Mouse (Mus musculus) regulatory T cell (primary cell): ENCODE measurements around the gene Snx10.

Experiments
- in situ Hi-C: fragments of 300-600 bp; cut with MboI, MseI; formaldehyde crosslinking; loops from one replicate; pipeline ENCODE4 v1.15.1; 2025; ENCODE audit warnings: high pct_unique_total_duplicates

The Snx10 gene

GRCm38 (mm10) chr6:51585980-51586379, 62.3 kb downstream of the Snx10 start:
- in situ Hi-C loops, result loop anchor here (5.0 kb wide), 1 partner anchor 631 kb away; no protein-coding TSS in a partner anchor

GRCm38 (mm10) chr6:51587266-51587665, 63.6 kb downstream of the Snx10 start:
- in situ Hi-C loops, result loop anchor here (5.0 kb wide), 1 partner anchor 630 kb away; no protein-coding TSS in a partner anchor

- in situ Hi-C loops, result no loop called here
These were observed 67.6 kb downstream of the Snx10 start for GRCm38 (mm10) chr6:51591264-51591663.

- in situ Hi-C loops, result no loop called here
These were observed 68.1 kb downstream of the Snx10 start for GRCm38 (mm10) chr6:51591844-51592243.

- in situ Hi-C loops, result no loop called here
These were observed 68.8 kb downstream of the Snx10 start for GRCm38 (mm10) chr6:51592356-51593115.

- in situ Hi-C loops, result no loop called here
These were observed 69.8 kb downstream of the Snx10 start for GRCm38 (mm10) chr6:51593446-51594035.

GRCm38 (mm10) chr6:51594516-51594915, 70.8 kb downstream of the Snx10 start:
- in situ Hi-C loops, result no loop called here

GRCm38 (mm10) chr6:51598058-51598457, 74.4 kb downstream of the Snx10 start:
- in situ Hi-C loops, result loop anchor here (5.0 kb wide), 1 partner anchor 264 kb away; no protein-coding TSS in a partner anchor

- in situ Hi-C loops, result no loop called here
These were observed 76.7 kb downstream of the Snx10 start for GRCm38 (mm10) chr6:51600412-51600811.

- in situ Hi-C loops, result no loop called here
These were observed 78.6 kb downstream of the Snx10 start for GRCm38 (mm10) chr6:51602341-51602740.

GRCm38 (mm10) chr6:51603691-51604090, 80.0 kb downstream of the Snx10 start:
- in situ Hi-C loops, result no loop called here

- in situ Hi-C loops, result no loop called here
These were observed 82.5 kb downstream of the Snx10 start for GRCm38 (mm10) chr6:51606245-51606644.

- in situ Hi-C loops, result no loop called here
These were observed 83.1 kb downstream of the Snx10 start for GRCm38 (mm10) chr6:51606803-51607202.

- in situ Hi-C loops, result no loop called here
These were observed 87.9 kb downstream of the Snx10 start for GRCm38 (mm10) chr6:51611621-51612020.

- in situ Hi-C loops, result no loop called here
These were observed 88.8 kb downstream of the Snx10 start for GRCm38 (mm10) chr6:51612371-51613051.

GRCm38 (mm10) chr6:51613661-51614060, 90.0 kb downstream of the Snx10 start:
- in situ Hi-C loops, result no loop called here

GRCm38 (mm10) chr6:51626843-51627242, 103.1 kb downstream of the Snx10 start:
- in situ Hi-C loops, result no loop called here

- in situ Hi-C loops, result no loop called here
These were observed 106.0 kb downstream of the Snx10 start for GRCm38 (mm10) chr6:51629671-51630070.

- in situ Hi-C loops, result no loop called here
These were observed 106.5 kb downstream of the Snx10 start for GRCm38 (mm10) chr6:51630184-51630583.

- in situ Hi-C loops, result no loop called here
These were observed 109.4 kb downstream of the Snx10 start for GRCm38 (mm10) chr6:51632928-51633662.

- in situ Hi-C loops, result no loop called here
These were observed 110.1 kb downstream of the Snx10 start for GRCm38 (mm10) chr6:51633663-51634362.
